Mouse (Mus musculus): ENCODE data around the gene Ulk1.
"Not testable (repeated sequence)": the region's sequence is repeated elsewhere in the genome, so short reads cannot be mapped to it uniquely, and the experiment has no call there.

The Ulk1 gene

DNA sequence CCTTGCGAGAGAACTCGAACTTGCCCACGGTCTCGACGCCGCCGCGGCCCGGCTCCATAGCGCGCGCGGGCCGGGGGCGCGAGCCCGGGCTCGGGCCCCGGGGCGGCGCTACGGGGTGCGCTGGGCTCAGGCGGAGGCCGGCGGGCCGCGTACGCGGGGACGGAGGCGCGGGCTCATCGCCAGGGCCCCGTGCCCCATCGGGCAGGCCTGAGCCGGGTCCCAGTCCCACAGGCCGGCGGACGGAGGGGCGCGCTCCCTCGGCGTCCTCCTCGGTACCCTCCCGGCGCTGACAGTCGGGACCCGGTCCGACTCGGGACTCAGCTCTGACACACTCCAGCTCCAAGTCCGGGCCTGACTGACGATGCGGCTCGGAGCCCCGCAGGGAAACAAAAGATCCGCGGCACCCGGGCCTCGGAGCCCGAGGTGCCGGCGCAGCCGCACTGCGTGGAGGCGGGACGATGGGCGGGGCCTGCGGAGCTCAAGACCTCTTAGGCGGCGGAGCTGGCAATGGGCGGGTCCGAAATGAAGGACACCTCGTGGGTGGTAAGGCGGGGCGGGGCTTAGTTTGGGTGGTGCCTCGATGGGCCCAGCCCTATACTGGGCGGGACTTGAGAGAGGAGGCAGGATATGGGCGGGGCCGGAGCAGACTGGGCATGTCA, at the start of gene Ulk1:
TSS of gene Ulk1 (minus strand) at position 431 of the 659 bp plus-strand sequence.
- DNase-seq (ENCODE audit: low spot score in 2 of 2): peak; percentile 100

GRCm38 (mm10) chr5:110859013-110859650, 49.2 kb upstream of the Ulk1 start:
- peak; percentile 52 to 59 for DNase-seq (ENCODE audit: low spot score in 2 of 2)

DNA sequence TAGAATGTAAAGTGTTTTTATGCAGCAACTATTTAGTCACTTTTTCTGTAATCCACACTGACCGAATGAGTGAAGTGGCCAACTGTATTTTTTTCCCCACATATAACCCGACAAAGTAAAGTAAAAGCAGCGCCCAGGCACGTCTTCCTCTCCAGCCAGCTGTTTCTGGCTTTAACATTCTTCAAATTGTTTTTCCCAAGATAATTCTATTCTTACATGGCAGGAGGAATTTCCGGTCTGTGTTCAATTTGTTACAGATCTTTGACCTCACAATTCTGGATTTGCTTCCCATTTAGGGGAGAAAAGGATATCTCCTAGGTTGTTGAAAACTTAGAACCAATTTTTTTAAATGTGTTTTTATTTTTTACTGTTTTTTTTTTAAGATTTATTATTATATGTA, 47.2 kb upstream of the Ulk1 start:
- DNase-seq (ENCODE audit: low spot score in 2 of 2): no peak

DNA sequence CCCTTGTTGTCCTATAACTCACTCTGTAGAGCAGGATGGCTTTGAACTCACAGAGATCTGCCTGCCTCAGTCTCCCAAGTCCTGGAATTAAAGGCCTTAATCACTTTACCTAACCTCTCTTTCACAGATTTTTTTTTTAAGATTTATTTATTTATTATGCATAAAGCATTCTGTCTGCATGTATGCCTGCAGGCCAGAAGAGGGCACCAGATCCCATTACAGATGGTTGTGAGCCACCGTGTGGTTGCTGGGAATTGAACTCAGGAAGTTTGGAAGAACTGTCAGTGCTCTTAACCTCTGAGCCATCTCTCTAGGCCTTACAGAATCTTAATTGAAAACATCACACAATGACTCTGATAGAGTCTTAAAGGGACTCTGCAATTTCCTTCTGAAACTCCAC, 43.1 kb upstream of the Ulk1 start:
- no peak for DNase-seq (ENCODE audit: low spot score in 2 of 2)

- DNase-seq (ENCODE audit: low spot score in 2 of 2): no peak
Observed at GRCm38 (mm10) chr5:110841046-110841862, 31.4 kb upstream of the Ulk1 start.

GRCm38 (mm10) chr5:110840465-110840864, 30.6 kb upstream of the Ulk1 start:
- DNase-seq (ENCODE audit: low spot score in 2 of 2): peak in 1 of 2 experiments; percentile 33

GRCm38 (mm10) chr5:110839678-110840365, 29.9 kb upstream of the Ulk1 start, which contains the start of the genes Hscb and Chek2:
Hscb (minus strand) TSS chr5:110839777.
Chek2 (plus strand) TSS chr5:110839979.
- peak; percentile 99 for DNase-seq (ENCODE audit: low spot score in 2 of 2)

DNA sequence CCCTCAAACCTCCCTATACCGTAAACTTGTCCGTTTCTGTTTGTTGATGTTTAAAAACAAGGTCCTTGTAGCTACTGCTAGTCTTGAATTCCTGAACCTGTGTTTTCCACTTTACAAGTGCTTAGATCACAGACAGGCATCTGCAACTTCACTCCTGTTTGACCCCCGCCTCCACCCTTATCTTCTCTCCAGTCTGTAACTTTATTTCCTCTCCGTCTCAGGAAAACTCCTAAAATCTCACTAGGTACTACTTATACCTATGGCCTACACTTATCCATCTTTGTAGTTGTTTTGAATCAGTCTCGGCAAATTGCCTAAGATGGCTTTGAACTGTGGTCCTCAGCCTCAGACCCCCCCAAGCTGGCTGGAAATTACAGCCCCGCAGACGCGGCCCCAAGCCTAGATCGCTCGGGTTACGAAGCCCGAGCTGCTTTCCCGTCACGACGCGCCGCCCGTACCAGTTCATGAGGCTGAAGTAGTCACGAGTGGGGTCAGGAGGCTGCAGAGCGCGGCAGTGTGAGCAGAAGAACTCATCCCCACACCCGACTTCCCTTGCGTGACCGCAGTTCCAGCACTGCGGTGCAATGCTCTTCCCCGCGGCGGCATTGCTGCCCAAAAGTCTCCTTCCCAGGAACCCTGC, 29.3 kb upstream of the Ulk1 start:
- no peak for DNase-seq (ENCODE audit: low spot score in 2 of 2)

DNA sequence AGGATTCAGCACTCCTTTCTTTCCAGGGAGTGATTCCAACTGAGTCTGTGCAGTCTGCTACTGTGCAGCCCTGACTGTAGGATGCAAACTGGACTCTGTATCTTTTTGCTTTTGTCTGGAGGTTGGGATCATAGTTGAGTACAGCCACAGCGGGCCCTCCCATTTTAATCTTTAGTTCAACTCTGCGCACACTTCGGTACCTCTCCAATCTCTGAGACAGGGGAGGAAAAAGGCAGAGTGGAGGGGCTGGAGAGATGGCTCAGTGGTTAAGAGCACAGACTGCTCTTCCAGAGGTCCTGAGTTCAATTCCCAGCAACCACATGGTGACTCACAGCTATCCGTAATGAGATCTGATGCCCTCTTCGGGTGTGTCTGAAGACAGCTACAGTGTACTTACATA, 28.1 kb upstream of the Ulk1 start:
- DNase-seq (ENCODE audit: low spot score in 2 of 2): not testable (repeated sequence)

- peak; percentile 50 to 73 for DNase-seq (ENCODE audit: low spot score in 2 of 2)
Observed at GRCm38 (mm10) chr5:110835959-110836358, 26.1 kb upstream of the Ulk1 start.

DNA sequence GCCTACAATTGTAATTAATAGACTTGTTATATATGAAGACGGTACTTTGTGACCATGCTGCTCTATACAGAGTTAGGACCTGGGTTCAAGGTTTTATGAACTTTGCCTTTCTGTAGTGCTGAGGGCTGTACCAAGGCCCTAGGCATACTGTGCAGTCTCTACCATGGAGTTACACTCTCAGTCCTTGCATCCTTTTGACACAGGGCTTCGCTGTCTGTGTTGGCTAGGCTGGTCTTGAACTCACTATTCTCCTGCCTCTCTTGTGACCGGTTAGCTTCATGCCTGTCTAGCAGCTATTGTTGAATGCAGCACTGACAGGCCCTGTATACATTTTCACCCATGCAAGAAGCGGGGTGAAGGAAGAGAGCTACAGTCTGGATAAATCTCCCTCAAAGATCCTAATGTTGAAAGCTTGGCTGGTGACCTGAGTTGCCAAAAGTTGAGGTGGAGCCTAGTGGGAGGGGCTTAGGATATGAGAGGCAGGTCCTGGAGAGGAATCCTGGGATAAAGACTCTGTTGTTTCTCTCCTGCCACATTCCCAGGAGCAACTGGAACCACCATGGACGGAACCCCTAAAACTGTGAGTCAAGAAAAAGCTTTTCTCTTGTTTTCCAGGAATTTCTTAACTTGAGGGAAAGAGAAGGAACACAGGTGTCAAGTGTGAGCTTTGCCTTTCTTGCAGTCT, 21.3 kb upstream of the Ulk1 start:
- DNase-seq (ENCODE audit: low spot score in 2 of 2): no peak

GRCm38 (mm10) chr5:110827576-110827975, 17.7 kb upstream of the Ulk1 start:
- no peak for DNase-seq (ENCODE audit: low spot score in 2 of 2)

DNA sequence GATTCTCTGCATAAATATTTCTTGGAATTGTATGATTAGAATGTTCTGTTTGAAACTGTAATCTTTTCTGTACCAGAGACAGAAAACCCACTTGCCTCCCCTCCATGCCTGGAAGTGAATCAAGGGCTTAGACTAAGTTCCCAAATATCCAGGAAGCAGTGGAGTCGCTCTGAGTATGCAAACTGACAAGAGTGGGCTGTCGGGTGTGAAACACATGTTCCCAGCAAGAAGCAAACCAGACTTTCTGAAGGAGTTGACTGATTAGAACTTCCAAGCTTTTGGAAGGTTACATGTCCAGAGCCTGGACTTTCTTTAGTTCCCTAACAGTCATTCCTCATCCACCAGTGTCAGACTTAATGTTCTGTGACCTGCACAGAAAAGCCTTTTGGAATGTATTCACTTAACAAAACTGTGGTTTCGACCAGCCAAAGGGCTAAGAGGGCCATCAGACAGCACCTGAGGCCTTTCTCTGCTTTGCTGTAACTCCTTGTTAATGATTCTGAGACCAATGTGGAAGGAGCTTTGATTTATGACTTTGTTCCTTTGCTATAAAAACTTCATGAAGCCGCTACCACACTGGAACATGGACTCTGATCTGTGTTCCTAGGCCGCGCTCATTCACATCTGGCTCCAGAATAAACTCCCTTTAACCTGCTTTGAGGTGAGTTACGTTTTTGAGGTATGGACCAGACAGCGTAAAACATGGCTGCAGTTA, 17.0 kb upstream of the Ulk1 start:
- no peak for DNase-seq (ENCODE audit: low spot score in 2 of 2)

- no peak for DNase-seq (ENCODE audit: low spot score in 2 of 2)
Observed at GRCm38 (mm10) chr5:110824421-110824820, 14.5 kb upstream of the Ulk1 start.

DNA sequence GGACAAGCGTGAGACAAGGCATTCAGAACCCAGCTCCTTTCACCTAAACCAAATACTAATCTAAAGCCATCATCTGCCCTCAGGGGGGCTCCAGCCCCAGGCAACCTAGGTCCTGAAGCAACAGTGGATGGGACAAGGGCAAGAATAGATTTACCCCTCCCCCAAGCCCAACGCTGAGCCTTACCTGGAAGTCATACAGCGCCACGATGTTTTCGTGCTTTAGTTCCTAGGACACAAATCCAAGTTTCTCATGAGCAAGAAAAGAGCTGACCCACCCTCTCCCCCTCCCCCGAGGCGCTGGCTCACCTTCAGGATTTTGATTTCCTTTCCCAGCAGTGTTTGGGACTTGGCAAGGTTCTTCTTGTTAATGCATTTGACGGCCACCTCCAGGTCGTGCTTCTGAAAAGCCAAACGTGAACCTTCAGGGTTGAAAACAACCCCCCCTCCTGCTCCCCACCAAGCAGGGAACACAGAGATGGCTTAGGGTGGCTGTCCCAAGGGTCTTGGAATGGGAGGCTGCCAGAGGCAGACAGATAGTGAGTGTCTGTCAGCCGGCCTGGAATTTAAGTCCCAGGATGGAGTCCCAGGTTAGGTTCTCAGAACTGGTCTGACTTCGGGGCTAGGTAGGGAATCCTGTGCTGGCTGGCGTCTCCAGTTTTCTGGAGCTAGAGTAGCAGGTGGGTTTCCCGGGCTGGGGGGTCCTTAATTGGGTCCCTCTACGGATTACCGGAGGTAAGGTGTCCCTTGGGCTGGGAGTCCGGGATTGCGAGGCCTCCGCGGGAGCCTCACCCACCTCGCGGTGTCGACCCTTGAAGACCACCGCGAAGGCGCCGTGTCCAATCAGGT, 853 bp downstream of the Ulk1 start:
- peak in 1 of 2 experiments; percentile 42 for DNase-seq (ENCODE audit: low spot score in 2 of 2)

GRCm38 (mm10) chr5:110808061-110808631, 1.8 kb downstream of the Ulk1 start:
- DNase-seq (ENCODE audit: low spot score in 2 of 2): peak; percentile 87 to 90

GRCm38 (mm10) chr5:110807453-110807852, 2.4 kb downstream of the Ulk1 start:
- no peak for DNase-seq (ENCODE audit: low spot score in 2 of 2)

DNA sequence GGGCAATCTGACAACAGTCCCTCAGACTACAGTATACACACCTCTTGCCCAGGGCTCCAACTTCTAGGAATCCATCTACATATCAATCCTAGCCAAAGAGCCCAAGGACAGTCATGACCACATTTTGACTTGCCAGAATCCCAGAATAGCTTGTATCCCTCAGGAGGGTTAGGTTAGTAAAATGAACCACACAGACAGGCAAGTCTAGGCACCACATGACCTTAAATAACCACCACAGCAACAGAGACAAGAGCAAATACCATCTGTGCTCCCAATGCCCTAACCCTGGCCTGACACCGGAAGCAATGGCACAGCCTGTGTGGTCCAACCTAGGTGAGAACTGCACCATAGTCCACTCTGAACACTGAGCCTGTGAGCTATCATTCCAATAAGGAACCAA, 3.2 kb downstream of the Ulk1 start:
- no peak for DNase-seq (ENCODE audit: low spot score in 2 of 2)

GRCm38 (mm10) chr5:110806154-110806553, 3.7 kb downstream of the Ulk1 start:
- no peak for DNase-seq (ENCODE audit: low spot score in 2 of 2)
